Mouse (Mus musculus) urinary bladder, postnatal 36 days (tissue): ENCODE measurements at regions not wholly inside any gene's neighbourhood (a gene's known extent, or its start where the extent isn't known, plus 50 kb on each side); places are given as distances from the start of the nearest gene placed in this dataset.

ENCODE experiments used
- DNase-seq, 2 experiments: peaks; one replicate each; pipeline ENCODE4 v3.0.0; 2022; ENCODE audit warnings: low spot score in 2 of 2, mixed read lengths in 1 of 2

DNA sequence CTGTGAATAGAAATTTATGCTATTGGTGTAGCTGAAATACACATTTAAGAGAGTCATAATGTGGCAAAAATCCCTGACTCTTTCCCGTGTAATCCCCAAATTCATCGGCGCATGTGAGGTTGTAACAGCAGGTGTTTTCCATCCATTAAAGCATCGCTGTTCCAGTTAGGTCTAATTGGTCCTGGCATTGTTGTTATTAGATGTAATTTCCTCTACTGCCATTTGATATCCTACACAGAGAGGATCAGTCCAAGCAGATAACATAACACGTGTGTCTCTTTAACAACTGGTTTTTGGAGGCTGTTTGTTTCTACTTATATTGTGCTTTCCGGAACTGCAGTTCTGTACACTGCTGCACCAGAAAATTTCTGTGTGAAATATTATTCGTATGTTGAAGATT, 101.8 kb downstream of the Vgll3 start:
- DNase-seq: no peak

DNA sequence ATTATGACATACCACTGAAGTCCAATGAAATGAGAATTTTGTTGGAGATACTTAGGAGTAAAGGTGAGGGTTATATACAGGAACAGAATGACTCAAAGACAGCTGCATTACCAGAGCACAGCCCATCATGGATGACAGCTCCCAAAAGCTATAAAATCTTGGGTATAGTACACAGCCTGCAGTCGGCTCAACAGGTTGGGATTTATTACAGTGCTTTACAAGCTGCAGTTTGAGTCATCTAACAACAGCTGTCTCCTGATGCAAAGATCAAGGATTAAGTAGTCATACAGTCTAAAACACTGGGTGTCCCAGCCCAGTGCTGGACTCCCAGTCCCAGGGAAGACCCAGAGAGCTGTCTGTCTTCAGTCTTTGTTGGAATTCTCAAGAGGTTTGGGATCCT, 110.9 kb downstream of the Vgll3 start:
- no peak for DNase-seq

GRCm38 (mm10) chr16:65963829-65964228, 148.8 kb downstream of the Vgll3 start:
- DNase-seq: no peak

DNA sequence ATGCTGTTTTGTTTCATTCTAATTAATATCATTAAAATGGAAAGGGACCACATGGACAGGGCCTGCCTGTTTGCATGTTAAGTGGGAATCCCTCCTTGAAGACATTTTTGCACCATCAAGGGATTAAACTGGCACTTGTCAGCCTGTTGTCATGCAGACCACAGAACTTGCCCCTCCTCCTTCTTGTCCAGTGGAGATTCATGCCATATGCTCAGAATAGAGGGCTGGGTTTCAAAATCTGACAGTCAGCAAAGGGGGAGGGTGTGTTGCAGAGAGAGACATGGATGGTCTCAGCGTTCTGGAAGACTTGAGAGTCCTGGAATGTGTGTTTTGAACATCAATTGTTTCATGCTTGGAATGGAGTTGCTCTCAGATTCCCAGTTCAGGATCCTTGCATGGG, 149.2 kb downstream of the Vgll3 start:
- DNase-seq: no peak

- DNase-seq: no peak
These were observed 162.0 kb downstream of the Vgll3 start for GRCm38 (mm10) chr16:65977075-65977474.

GRCm38 (mm10) chr16:65987186-65987585, 172.1 kb downstream of the Vgll3 start:
- DNase-seq: no peak

DNA sequence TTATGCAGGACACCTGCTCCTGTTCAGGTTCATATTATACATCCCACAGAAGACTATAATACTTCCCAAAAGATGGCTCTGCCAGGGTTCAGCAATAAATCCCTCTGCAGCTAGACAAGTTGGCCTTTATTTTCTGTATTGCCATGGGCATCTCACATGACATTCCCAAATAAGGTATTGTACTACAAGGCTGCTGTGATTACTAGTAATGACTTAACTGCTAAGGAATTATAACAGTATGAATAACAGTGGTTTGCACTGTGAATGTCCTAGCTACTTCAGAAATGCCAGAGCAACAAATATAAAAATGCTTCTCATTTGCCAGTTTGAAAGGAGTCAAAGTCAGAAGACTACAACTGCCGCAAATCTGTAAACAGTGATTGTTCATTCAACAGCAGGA, 184.3 kb downstream of the Vgll3 start:
- no peak for DNase-seq

DNA sequence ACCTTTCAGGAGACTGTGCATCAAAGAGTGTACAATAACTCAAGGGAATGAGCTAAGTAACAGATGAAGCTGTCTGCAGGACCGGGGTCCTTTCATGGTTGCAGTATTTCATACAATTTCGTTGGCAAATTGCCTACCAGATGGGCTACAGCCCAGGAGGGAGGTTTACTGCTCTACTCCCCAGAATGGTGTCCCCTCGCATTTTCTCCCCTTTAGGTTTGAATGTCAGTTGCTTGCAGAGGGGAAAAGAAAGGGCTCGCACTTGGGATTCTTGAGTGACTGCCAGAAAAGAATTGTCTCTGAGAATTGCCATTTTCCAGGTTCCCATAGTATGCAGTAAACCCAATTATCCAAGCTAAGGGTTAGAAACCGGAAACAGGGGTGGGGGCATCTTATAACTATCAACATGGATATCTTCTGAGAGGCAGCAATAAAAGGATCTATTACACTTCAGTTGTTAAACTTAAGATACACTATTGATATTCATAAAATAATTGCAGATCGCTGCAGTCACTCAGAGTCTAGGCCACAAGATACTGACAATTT, 185.7 kb downstream of the Vgll3 start:
- no peak for DNase-seq

GRCm38 (mm10) chr16:66004689-66005088, 189.6 kb downstream of the Vgll3 start:
- no peak for DNase-seq

DNA sequence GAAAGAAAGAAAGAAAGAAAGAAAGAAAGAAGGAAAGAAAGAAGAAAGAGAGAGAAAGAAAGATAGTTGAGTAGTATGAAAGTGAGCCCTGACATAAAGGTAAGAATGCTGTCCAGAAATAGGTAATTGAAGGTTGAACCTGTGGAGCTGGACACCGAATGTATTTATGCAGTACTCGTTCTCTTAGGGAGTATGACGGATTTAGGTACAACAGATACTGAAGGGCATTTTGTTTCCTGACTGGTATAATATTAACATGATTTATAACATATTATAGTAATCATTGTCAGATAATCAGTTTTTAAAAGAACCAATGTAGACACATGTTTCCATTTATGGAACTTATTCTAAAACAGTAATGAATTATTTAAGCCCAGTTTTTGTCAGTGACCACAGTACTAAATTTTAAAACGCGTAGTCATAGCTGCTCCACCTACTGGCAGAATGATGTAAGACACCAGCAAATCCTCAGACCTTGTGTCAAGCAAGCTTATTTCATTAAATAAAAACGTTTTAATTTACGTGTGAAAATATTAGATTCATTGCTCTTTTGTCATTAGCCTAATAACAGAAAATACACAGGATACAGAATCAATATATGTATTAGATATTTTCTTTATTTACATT, 191.0 kb downstream of the Vgll3 start:
- DNase-seq: peak; percentile 16 to 31

- DNase-seq: no peak
These were observed 198.6 kb downstream of the Vgll3 start for GRCm38 (mm10) chr16:66013608-66014007.

DNA sequence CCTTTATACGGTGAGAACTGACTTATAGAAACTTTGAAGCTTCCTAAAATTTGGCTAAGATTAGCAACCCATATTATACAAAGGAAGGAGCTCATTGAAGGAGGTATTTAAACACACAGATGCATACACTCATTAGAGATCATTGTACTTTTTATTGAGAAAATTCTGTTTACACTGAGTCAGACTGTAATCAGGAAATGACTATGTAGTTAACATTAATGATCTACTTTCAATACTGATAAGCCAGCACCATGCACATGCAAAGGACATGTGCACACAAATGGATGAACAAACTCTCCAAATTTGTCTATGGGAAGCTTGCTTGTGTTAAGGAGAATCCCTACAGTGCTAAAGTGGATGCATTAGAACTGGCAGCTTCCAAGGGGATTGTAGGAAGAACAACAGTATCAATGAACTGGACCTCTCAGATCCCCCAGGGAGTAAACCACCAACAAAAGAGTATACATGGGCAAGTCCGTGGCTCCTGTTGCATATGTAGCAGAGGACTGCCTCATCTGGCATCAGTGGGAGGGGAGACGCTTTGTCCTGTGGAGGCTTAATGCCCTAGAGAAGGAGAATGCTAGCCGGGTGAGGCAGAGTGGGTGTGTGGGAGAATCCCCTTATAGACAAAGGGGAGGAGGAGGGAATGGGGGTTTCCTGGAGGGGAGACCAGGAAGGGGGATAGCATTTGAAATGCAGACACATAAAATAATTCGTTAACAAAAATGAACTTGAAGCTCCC, 200.0 kb downstream of the Vgll3 start:
- DNase-seq: no peak

DNA sequence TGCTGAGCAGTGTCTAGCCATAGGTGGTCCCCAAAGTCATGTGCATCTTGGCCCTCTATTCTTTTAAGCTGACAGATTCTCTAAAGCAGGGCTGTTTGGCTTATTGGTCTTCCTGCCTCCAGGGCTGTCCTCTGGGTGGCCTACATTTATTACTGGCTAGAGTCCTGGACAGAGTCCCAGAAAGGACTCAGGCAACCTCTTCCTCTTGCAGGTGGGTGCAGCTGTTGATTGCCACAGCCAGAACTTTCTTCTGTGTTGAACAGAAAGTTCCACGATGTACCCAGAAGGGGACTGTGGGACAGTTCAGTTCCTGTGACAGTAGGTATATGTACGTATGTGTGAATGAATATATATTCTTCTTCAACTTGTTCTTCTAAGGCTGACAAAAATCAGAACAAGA, 202.0 kb downstream of the Vgll3 start:
- DNase-seq: no peak

GRCm38 (mm10) chr16:66023397-66023796, 208.3 kb downstream of the Vgll3 start:
- DNase-seq: no peak
